Mouse (Mus musculus) lung, postnatal 0 days (tissue): ENCODE data around the gene Gm45261.

Source experiments
- CTCF ChIP-seq: IDR thresholded peaks from 2 replicates; pipeline ENCODE4 v1.5.1; 2016; ENCODE audit warnings: antibody characterized with exemption, mild to moderate bottlenecking
- EP300 ChIP-seq: IDR thresholded peaks from 2 replicates; pipeline ENCODE4 v1.6.1; 2016; ENCODE audit warnings: antibody characterized with exemption, mild to moderate bottlenecking, control low read depth

- no peak for TF ChIP-seq CTCF
- no peak for TF ChIP-seq EP300
These were observed 50.8 kb downstream of the Gm45261 start for GRCm38 (mm10) chr1:80410229-80410973.
